Mouse (Mus musculus): ENCODE data around the gene 2410131K14Rik. TPM values are rescaled to one million over a fixed set of nuclear protein-coding genes. Genes with fewer than 3 reads are reported as not detected.

2410131K14Rik gene
- polyA plus RNA-seq (2012), result 1.1 and 1.3 TPM in 2 replicates

DNA sequence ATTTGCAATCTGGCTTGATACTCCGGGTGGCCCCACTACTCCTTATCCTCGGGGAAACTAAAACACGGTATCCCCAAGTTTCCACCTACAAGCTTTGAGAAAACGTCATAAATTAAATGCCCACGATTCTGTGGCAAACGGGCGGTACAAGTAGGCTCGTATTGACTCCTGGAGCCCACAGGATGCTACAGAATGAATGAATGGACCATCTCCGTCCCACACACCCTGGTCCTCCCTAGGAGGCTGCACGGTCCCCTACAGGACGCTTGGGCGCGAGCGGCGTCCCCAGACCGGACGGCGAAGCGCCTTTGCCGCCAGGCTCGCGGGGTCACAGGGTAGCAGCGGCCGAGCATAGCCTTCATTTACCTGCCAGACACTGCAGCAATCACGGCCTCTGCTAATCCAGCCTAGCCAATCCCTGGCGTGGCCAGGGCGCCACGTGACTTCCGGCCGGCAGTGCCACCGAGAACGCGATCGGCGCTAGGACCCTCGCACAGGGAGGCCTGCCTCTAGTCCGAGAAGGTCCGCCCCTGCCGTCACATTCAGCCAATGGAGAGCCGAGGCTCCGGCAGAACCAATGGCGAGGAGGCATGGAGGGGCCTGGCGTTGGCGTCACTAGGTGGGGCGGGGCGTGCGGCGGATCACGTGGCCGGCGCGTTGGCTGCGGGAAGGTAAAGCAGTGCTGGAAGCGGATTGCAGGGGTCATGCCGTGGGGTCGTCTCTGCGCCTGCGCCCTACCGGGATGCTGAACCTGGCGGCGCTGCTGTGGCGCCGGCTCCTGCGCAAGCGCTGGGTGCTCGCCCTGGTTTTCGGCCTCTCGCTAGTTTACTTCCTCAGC is at the start of gene 2410131K14Rik, which contains the start of gene Rnft2:
Gene 2410131K14Rik, plus strand, starts transcription at position 622 of the 838 bp plus-strand sequence.
Gene Rnft2, minus strand, starts transcription at position 511 of the 838 bp plus-strand sequence.
- no peak for TF ChIP-seq GATA1 (IDR thresholded peaks at IDR 0.05; ENCODE audit: low read length)

- no peak for TF ChIP-seq GATA1 (IDR thresholded peaks at IDR 0.05; ENCODE audit: low read length)
These were observed 47.6 kb upstream of the 2410131K14Rik start for GRCm38 (mm10) chr5:118197421-118197820.

GRCm38 (mm10) chr5:118199670-118200069 is 45.4 kb upstream of the 2410131K14Rik start:
- TF ChIP-seq GATA1 (IDR thresholded peaks at IDR 0.05; ENCODE audit: low read length), result no peak

- TF ChIP-seq GATA1 (IDR thresholded peaks at IDR 0.05; ENCODE audit: low read length), result no peak
These were observed 40.2 kb upstream of the 2410131K14Rik start for GRCm38 (mm10) chr5:118204675-118205440.

GRCm38 (mm10) chr5:118205852-118206251 is 39.2 kb upstream of the 2410131K14Rik start:
- TF ChIP-seq GATA1 (IDR thresholded peaks at IDR 0.05; ENCODE audit: low read length), result no peak

DNA sequence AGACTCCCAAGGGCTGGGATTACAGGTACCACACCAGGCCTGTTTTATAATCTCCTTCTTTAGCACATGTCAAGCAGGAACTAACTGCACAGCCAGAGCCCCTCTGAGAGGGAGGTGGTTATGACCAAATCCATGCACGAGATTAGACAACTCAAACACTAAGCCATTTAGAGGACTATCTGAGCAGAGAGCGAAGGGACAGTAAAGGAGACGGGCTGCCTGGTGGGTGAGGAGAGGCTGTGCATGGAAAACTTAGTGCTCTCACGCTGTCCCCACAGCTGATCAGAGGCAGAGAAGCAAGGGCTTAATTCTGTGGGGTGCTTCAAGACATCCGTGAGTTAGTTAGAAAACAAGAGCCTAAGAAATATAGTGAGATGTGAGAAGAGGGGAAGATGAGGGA is 31.0 kb upstream of the 2410131K14Rik start:
- no peak for TF ChIP-seq GATA1 (IDR thresholded peaks at IDR 0.05; ENCODE audit: low read length)

DNA sequence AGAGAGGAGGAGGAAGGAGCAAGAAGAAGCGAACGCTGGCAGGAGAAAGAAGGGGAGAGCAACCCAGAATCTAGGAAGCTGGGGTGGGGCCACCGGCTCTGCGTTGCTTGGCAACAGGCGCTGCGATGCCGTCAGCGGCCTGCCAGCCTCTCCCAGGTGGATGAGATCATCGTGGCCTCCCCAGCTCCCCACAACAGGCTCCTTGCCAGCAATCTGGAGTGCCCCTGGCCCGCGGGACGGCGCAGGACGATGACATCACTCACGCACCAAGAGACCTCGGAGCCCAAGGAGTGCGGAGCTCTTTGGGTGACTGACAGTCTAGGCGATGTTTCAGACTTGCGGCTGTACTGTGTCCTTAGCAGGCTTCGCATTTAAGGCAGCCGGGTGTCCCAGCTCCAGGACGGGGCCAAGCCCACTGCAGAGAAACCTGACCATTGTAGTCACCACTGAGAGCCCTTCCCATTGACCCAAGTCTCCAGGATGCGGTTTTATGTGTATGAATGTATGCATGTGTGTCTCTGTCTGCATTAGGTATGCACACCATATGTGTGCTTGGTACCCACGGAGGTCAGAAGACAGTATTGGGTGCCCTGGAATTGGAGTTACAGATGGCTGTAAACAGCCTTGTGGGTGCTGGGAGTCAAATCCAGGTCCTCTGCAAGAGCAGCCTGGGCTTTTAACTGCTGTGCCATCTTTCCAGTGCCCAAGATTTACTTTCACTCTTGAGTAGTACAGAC is 30.4 kb upstream of the 2410131K14Rik start:
- no peak for TF ChIP-seq GATA1 (IDR thresholded peaks at IDR 0.05; ENCODE audit: low read length)

- TF ChIP-seq GATA1 (IDR thresholded peaks at IDR 0.05; ENCODE audit: low read length), result no peak
These were observed 27.6 kb upstream of the 2410131K14Rik start for GRCm38 (mm10) chr5:118217410-118217809.

- no peak for TF ChIP-seq GATA1 (IDR thresholded peaks at IDR 0.05; ENCODE audit: low read length)
These were observed 21.8 kb upstream of the 2410131K14Rik start for GRCm38 (mm10) chr5:118223142-118223757.

DNA sequence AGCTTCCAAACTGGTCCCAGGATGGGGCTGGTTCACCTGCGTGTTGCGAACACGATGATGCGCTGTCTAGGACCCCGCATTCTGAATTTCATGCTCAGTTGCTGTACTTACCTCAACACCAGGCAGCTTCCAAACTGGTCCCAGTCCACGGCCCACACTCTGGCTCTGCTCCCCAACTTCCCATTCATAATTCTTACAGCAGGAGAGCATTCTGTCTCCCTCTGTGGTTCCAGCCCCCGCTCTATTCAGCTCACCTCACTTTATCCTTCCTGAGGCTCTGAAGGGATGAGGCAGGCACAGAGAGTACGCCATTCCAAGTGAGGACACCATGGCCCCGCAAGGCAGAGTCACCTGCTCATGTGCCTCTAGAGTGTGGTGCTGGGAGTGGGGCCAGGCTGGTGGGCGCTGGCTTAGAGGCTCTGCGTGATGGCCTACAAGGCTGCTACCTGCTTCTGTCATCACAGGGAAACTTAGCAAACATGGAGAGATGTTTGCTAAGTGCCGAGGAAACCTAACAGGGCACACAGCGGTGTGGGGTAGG is 14.9 kb upstream of the 2410131K14Rik start:
- TF ChIP-seq GATA1 (IDR thresholded peaks at IDR 0.05; ENCODE audit: low read length), result no peak

DNA sequence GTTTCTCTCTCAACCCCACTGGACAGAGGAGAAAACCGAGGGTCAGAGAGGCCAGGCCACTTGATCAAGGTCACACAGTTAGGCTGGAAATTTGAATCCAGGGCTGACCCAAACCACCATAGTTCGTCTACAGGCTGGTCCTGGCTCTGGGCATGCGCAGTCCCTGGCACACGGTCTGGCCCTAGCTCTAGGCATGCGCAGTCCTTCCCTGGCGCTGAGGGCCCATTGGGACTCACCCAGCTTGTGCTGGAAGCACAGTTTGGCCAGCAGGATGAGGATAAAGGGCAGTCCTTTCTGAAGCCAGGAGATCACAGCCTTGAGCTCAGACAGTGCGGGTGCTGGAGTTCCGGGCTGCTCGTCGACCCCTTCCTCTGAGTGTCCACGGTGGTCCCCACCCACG is 8.1 kb upstream of the 2410131K14Rik start:
- no peak for TF ChIP-seq GATA1 (IDR thresholded peaks at IDR 0.05; ENCODE audit: low read length)

GRCm38 (mm10) chr5:118239671-118240070 is 5.4 kb upstream of the 2410131K14Rik start:
- no peak for TF ChIP-seq GATA1 (IDR thresholded peaks at IDR 0.05; ENCODE audit: low read length)

DNA sequence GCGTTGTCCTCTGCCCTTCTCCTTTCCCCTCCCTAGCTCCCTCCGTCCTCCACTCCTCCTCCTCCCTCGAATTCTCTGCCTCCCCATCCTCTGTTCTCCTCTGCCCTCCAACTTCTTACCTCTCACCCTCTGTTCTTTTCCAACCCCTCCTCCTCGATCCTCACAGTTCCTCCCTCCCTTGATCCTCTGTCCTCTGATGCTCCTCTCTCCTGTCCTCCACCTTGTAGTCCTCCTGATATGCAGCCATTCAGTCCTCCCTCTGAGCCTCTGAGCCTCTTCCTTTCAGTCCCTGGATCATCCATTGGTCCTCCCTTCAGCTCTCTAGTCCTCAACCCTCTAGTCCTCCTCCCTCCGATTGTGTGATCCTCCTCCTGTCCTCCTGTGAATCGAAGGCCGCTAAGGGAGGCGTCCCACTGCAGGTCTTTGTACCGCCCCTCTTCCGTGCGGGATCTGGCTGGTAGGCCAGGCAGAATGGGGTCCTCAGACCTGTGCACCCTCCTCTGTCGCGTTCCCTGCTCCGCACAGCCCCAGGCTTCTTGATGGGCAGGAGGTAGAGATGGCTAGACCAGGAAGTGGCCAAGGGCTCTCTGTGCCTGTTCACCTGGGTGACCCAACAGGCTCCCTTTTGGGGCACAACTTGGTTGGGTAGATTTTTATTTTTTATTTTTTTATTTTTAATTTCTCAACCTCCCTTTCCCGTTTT is 730 bp downstream of the 2410131K14Rik start:
- TF ChIP-seq GATA1 (IDR thresholded peaks at IDR 0.05; ENCODE audit: low read length), result no peak

- no peak for TF ChIP-seq GATA1 (IDR thresholded peaks at IDR 0.05; ENCODE audit: low read length)
These were observed 2.4 kb downstream of the 2410131K14Rik start for GRCm38 (mm10) chr5:118247378-118247777.
